Mouse (Mus musculus): ENCODE data around the gene Lonp1. TPM values are rescaled to one million over a fixed set of nuclear protein-coding genes. Genes with fewer than 3 reads are reported as not detected.
"Not testable (repeated sequence)": the region's sequence is repeated elsewhere in the genome, so short reads cannot be mapped to it uniquely, and the experiment has no call there.

Gene Lonp1
- 100 to 1,000 TPM; 458 to 700 TPM for total RNA-seq (2021)
- long read RNA-seq, experiment 1, transcript Lonp1-201 (18 exons, 2,951 nt), result major isoform, 980 of 1,112 reads
- long read RNA-seq, experiment 1, partial matches to known transcripts, result 64 of 1,112 reads
- long read RNA-seq, experiment 1, other reads (novel, unspliced or antisense), result 68 of 1,112 reads
- long read RNA-seq, experiment 2, full-length matches to known transcripts, result 4,023 of 4,439 reads
- long read RNA-seq, experiment 2, partial matches to known transcripts, result 246 of 4,439 reads
- long read RNA-seq, experiment 2, other reads (novel, unspliced or antisense), result 170 of 4,439 reads

GRCm38 (mm10) chr17:56626754-56627470 is at the start of gene Lonp1:
Gene Lonp1, minus strand, starts transcription at chr17:56626887.
- peak; percentile 95 to 97 for DNase-seq (ENCODE audit: low spot score in 2 of 2)

- DNase-seq (ENCODE audit: low spot score in 2 of 2), result peak in 1 of 2 experiments; percentile 34
Measured at GRCm38 (mm10) chr17:56673647-56674416, 47.1 kb upstream of the Lonp1 start.

GRCm38 (mm10) chr17:56672941-56673646 is 46.4 kb upstream of the Lonp1 start, which contains the start of gene Ranbp3:
Gene Ranbp3, plus strand, starts transcription at chr17:56673294.
- DNase-seq (ENCODE audit: low spot score in 2 of 2), result peak; percentile 96 to 98

- DNase-seq (ENCODE audit: low spot score in 2 of 2), result no peak
Measured at GRCm38 (mm10) chr17:56669766-56670165, 43.1 kb upstream of the Lonp1 start.

- DNase-seq (ENCODE audit: low spot score in 2 of 2), result peak; percentile 88 to 91
Measured at GRCm38 (mm10) chr17:56668384-56669144, 41.9 kb upstream of the Lonp1 start.

- DNase-seq (ENCODE audit: low spot score in 2 of 2), result no peak
Measured at GRCm38 (mm10) chr17:56667591-56667990, 40.9 kb upstream of the Lonp1 start.

- no peak for DNase-seq (ENCODE audit: low spot score in 2 of 2)
Measured at GRCm38 (mm10) chr17:56666384-56666783, 39.7 kb upstream of the Lonp1 start.

- no peak for DNase-seq (ENCODE audit: low spot score in 2 of 2)
Measured at GRCm38 (mm10) chr17:56664333-56664732, 37.6 kb upstream of the Lonp1 start.

GRCm38 (mm10) chr17:56663659-56664058 is 37.0 kb upstream of the Lonp1 start:
- no peak for DNase-seq (ENCODE audit: low spot score in 2 of 2)

GRCm38 (mm10) chr17:56656171-56656570 is 29.5 kb upstream of the Lonp1 start:
- DNase-seq (ENCODE audit: low spot score in 2 of 2), result no peak

GRCm38 (mm10) chr17:56655311-56655710 is 28.6 kb upstream of the Lonp1 start:
- no peak for DNase-seq (ENCODE audit: low spot score in 2 of 2)

- no peak for DNase-seq (ENCODE audit: low spot score in 2 of 2)
Measured at GRCm38 (mm10) chr17:56654771-56655170, 28.1 kb upstream of the Lonp1 start.

- DNase-seq (ENCODE audit: low spot score in 2 of 2), result no peak
Measured at GRCm38 (mm10) chr17:56651801-56652200, 25.1 kb upstream of the Lonp1 start.

- DNase-seq (ENCODE audit: low spot score in 2 of 2), result no peak
Measured at GRCm38 (mm10) chr17:56647546-56647945, 20.9 kb upstream of the Lonp1 start.

- DNase-seq (ENCODE audit: low spot score in 2 of 2), result no peak
Measured at GRCm38 (mm10) chr17:56643237-56643636, 16.6 kb upstream of the Lonp1 start.

GRCm38 (mm10) chr17:56634023-56634422 is 7.3 kb upstream of the Lonp1 start:
- DNase-seq (ENCODE audit: low spot score in 2 of 2), result no peak

- no peak for DNase-seq (ENCODE audit: low spot score in 2 of 2)
Measured at GRCm38 (mm10) chr17:56631807-56632206, 5.1 kb upstream of the Lonp1 start.

GRCm38 (mm10) chr17:56629800-56630781 is 3.4 kb upstream of the Lonp1 start:
- DNase-seq (ENCODE audit: low spot score in 2 of 2), result not testable (repeated sequence)

Data from adrenal gland, adult 18-20 months (tissue).